14 mouse cellular contexts compared by ENCODE assay signal in the genomic region with DNA sequence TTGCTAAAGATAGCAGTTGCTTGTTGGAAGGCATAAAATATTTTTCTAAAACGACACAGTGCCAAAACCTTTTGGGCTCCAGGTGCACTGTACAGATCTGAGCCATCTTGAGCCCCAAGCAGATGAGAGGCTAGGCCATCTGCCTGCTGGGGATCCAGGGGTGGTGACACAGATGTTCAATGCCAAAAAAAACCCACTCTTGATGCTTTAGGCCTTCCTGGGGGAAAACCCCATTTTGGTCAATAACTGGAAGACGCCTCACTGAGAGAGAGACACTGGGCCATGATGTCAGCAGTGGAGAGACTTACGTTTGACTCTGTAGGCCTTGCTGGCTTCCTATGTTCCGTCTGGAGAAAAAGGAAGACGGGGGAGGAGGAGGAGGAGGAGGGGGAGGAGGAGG. TPM values are rescaled to one million over a fixed set of nuclear protein-coding genes. Genes with fewer than 3 reads are reported as not detected.
"Had no signal": no experiment of that assay in that cellular context is flagged by ENCODE, and none has a peak within 500 bp of the region (broad histone marks: within the 10 kb centered on the region; RNA-seq: fewer than 3 reads in every experiment).

No protein-coding gene starts in this region.

- H3K36me3 ChIP-seq: kidney, embryonic 15.5 days; liver, embryonic 13.5 days had no signal

- H3K4me3 ChIP-seq: kidney, embryonic 15.5 days; left cerebral cortex, adult 2 months; liver, embryonic 13.5 days had no signal

- DNase-seq: kidney, adult 8-10 months; kidney, postnatal 10 days; kidney, postnatal 36 days; layer of hippocampus, adult 9-11 months; liver, embryonic 13.5 days; lung, adult 2 months; lung, postnatal 14 days; lung, postnatal 4 days; midbrain, embryonic 14.5 days; thymus, adult 18-20 months had no signal

- H3K4me2 ChIP-seq: kidney, embryonic 15.5 days; liver, embryonic 13.5 days; midbrain, embryonic 11.5 days had no signal

- H3K9me3 ChIP-seq: kidney, embryonic 15.5 days; liver, embryonic 13.5 days had no signal

- H3K4me1 ChIP-seq: liver, embryonic 13.5 days had no signal

- H3K9ac ChIP-seq: kidney, embryonic 15.5 days; liver, embryonic 13.5 days had no signal

- H3K27ac ChIP-seq: kidney, embryonic 15.5 days; left cerebral cortex, adult 2 months; liver, embryonic 13.5 days had no signal

- H3K27me3 ChIP-seq: kidney, embryonic 15.5 days; liver, embryonic 13.5 days had no signal

RNA-seq across cellular contexts. Expression of a gene that starts 59.6 kb away (rescaled TPM):
- total RNA-seq: megakaryocyte progenitor cell, adult 5-6 weeks had no signal
